Mouse (Mus musculus) kidney, postnatal 36 days (tissue): ENCODE results near the gene Atp6v0d1.
"Not testable (repeated sequence)": the region's sequence is repeated elsewhere in the genome, so short reads cannot be mapped to it uniquely, and the experiment has no call there.

Source experiments
- DNase-seq, 2 experiments: peaks; one replicate each; pipeline ENCODE4 v3.0.0; 2021 to 2022; ENCODE audit warnings: mixed read lengths in 2 of 2

Atp6v0d1 gene

GRCm38 (mm10) chr8:105565952-105566702, at the start of gene Atp6v0d1:
Gene Atp6v0d1, minus strand, starts transcription at chr8:105566047.
- DNase-seq, result peak; percentile 100

- DNase-seq, result peak; percentile 88 to 92
Measured at GRCm38 (mm10) chr8:105613830-105614511, 48.1 kb upstream of the Atp6v0d1 start.

- DNase-seq, result peak; percentile 60 to 78
Measured at GRCm38 (mm10) chr8:105613037-105613436, 47.2 kb upstream of the Atp6v0d1 start.

- DNase-seq, result no peak
Measured at GRCm38 (mm10) chr8:105611836-105612235, 46.0 kb upstream of the Atp6v0d1 start.

DNA sequence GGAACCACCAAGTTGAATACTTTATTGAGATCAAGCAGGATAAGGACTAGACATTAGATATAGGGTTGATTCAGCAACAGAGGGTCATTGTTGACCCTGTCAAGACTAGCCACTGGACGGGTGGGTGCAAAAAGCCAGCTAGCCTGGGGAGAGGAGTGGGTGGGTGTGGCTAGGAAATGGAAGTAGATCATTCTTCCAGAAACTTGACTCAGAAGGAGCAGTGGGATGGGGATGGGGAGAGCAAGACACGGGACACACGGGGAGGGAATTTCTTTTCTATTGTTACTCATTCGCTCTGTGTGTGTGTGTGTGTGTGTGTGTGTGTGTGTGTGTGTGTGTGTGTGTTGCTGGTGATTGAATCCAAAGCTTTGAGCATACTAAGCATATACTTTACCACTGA, 43.9 kb upstream of the Atp6v0d1 start:
- DNase-seq, result no peak

GRCm38 (mm10) chr8:105609355-105609754, 43.5 kb upstream of the Atp6v0d1 start:
- no peak for DNase-seq

- DNase-seq, result peak; percentile 66 to 68
Measured at GRCm38 (mm10) chr8:105607684-105608083, 41.8 kb upstream of the Atp6v0d1 start.

DNA sequence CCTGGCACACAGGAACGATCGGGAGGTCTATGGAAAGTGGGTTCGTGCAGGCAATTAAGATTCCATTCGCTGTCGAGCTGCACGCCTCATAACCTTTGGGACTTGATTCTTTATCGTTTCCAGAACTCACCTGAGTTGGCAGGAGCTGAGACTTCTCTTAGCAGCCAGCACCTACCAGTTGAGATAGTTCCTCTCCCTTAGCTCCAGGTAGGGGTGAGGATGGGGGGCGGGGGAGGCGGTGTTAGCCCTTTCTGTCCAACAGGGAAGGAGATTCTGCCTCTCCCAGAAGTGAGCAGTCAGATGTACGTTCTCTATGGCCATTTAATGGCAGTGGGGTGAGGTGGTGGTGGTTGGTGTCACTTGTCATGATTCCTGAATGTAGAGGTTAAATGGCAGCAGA, 41.2 kb upstream of the Atp6v0d1 start:
- no peak for DNase-seq

DNA sequence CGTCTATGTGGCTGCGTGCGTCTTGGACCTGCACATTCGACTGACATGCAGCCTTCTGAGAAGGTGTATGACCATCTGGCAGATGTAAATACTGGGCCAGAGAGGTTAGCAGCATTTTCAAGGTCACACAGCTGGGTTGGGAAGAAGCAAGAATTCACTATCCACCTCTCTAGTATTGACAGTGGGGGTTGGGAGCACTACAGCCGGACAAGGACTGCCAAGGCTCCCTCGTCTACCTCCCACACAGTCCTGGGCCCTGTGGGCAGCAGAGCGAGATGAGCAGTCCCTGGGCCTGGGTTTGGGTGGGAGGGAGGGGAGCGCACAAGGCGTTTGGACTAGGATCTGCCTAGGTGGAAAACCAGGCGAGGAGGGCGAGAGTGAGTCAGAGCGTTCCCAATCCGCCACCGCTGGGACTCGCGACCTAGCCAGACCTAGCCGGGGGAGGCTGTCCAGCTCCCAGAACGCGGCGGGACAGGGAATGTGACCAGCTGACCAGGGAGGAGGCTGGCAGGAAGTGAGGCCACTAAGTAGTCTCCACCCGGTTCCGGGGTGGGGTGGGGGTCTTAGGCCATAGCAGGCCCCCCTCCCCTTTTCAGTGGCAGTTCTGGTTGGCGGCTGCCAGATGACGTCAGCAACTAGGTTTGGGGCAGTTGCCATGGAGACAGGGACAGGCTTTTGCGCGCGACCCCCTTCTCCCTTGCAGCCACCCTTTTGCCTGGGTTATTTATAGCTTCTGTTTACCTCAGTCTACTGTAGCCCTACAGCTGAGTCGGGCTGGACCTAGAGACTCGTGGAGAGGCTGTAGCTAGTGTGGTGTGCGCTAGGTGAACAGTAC, 40.6 kb upstream of the Atp6v0d1 start:
- peak; percentile 89 to 92 for DNase-seq

GRCm38 (mm10) chr8:105605491-105606188, 39.8 kb upstream of the Atp6v0d1 start:
- DNase-seq, result peak in 1 of 2 experiments; percentile 66

DNA sequence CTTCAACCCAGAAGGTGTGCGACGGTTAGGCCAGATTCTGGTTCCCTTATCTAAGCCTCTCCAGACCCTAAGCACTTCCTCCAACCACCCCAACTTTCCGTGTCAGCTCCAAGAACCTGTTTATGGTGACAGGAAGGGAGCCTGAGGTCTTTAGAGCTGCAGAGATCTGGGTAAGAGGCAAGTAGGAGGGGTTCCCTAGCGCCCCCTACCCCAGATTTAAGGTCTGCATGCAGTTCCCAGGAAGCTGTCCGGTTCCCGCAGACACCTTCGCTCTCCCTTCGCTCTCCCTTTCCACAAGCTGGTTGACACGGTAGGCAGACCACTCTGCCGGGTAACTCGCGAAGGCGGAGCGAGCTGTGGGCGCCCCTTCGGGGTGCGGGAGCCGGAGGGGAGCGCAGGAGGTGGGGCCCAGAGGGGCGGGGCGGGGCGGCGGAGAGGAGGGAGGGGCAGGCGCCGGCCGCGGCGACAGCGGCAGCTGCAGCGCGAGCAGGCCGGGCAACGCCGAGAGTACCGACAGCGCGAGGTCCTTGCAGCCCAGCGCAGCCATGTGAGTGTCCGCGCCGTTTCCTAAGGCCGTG, 39.0 kb upstream of the Atp6v0d1 start, which contains the start of gene Ripor1:
TSS of gene Ripor1 (plus strand) at position 452 of the 578 bp plus-strand sequence.
- peak; percentile 74 to 90 for DNase-seq

- DNase-seq, result not testable (repeated sequence)
Measured at GRCm38 (mm10) chr8:105602540-105602939, 36.7 kb upstream of the Atp6v0d1 start.

GRCm38 (mm10) chr8:105601301-105601700, 35.5 kb upstream of the Atp6v0d1 start:
- no peak for DNase-seq

DNA sequence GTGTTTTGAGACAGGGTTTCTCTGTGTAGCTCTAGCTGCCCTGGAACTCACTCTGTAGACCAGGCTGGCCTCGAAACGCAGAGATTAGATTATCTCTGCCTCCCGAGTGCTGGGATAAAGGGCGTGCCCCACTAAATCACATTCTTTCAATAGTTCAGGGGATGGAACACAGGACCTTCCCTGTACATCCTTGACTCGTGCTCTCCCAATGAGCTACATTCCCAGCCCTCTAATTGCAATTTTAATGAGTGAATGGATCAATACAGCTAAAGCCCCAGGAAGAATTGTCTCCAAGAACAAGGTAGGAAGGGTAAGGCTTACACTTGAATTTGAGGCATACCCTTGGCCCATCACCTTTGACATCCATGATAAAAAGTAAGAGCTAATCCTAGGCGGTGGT, 32.9 kb upstream of the Atp6v0d1 start:
- DNase-seq, result no peak

GRCm38 (mm10) chr8:105596362-105597034, 30.7 kb upstream of the Atp6v0d1 start:
- DNase-seq, result peak; percentile 88 to 91

DNA sequence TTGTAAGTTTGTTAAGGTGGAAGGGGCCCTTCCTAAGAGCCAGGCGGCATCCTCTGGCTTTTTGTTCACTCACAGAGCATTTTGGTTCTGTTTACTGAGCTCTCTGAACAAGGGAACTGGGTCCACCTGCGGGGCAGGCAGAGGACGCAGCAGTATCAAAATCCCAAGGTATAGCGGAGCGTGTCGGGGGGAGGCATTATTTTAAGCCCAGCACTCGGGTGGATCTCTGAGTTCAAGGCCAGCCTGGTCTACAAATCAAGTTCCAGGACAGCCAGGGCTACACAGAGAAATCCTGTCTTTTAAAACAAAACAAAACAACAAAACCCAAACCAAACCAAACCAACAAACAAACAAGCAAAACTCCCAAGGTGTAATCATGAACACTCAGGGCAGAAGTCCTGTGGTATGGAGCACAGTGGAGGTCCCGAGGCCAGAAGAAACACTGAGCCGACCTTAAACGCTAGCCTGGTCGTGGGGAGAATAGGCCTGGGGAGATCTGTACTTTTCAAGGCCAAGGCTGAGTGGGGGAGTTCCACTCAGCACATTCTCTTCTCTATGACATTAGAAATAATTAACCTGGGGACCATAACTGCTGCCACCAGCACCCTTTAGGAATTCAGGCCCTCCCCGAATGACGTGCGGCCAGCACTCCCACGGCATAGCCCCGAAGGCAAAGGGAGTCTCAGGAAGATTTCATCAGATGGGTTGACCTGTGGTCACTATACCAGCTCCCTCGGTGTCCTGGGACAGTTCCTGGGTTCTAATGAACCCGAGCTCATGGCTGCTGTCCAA, 28.8 kb upstream of the Atp6v0d1 start:
- DNase-seq, result peak; percentile 71 to 85

DNA sequence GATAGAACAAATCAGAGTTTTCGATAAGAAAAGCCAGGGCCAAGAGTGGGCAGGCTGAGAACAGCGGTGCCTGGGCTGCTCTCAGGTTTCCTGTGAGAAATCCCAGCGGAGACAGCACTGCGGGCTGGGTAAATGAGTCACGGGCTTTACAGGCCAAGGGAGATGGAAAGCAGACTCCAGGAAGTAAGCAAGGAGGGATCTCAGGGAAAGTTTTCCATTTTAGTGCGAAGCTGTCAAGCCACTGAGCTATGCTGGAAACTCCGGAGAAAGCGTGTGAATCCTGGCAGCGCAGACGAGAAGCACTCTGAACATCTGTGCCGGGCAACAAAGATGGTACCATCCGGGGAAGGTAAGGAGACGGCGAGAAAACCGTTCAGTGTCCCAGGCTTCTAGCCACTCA, 28.0 kb upstream of the Atp6v0d1 start:
- peak; percentile 52 to 58 for DNase-seq

- no peak for DNase-seq
Measured at GRCm38 (mm10) chr8:105592431-105592830, 26.6 kb upstream of the Atp6v0d1 start.

- DNase-seq, result no peak
Measured at GRCm38 (mm10) chr8:105579719-105580118, 13.9 kb upstream of the Atp6v0d1 start.

DNA sequence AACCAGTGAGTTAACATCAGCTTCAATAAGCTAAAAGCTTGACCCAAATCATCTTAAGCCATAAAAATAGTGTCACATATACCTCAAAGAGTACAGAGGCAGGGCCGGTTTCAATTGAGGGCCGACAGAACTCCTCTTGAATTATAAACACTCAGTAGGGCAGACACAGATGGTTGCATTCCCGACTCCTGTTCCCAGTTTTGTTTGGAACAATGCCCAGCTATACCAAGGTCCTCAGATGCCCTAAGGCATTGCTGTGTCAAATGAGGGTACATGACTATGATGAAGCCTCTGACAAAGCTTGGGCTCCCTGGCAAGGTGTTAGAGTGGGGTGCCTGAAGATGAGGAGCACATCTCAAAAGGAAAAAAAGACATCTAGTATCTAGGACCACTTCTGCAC, 9.7 kb upstream of the Atp6v0d1 start:
- DNase-seq, result no peak

GRCm38 (mm10) chr8:105574741-105575140, 8.9 kb upstream of the Atp6v0d1 start:
- DNase-seq, result no peak
